Mouse (Mus musculus) adrenal gland (tissue): ENCODE measurements around the gene Wfdc2.

ENCODE experiments used
- intact Hi-C: fragments of 180-260 bp; cut with DNase I; formaldehyde crosslinking; loops from one replicate; pipeline ENCODE4 v1.15.1; 2025
- long read RNA-seq, 2 experiments: library from polyadenylated mRNA; unstranded; transcript quantifications; one replicate each; pipeline ENCODE4 v2.0.0; 2020; ENCODE audit warnings: borderline replicate concordance in 1 of 2; ENCODE audit not compliant: insufficient replicate concordance in 1 of 2

Gene Wfdc2
- long read RNA-seq, experiment 1: 0 reads
- long read RNA-seq, experiment 2: 0 reads

DNA sequence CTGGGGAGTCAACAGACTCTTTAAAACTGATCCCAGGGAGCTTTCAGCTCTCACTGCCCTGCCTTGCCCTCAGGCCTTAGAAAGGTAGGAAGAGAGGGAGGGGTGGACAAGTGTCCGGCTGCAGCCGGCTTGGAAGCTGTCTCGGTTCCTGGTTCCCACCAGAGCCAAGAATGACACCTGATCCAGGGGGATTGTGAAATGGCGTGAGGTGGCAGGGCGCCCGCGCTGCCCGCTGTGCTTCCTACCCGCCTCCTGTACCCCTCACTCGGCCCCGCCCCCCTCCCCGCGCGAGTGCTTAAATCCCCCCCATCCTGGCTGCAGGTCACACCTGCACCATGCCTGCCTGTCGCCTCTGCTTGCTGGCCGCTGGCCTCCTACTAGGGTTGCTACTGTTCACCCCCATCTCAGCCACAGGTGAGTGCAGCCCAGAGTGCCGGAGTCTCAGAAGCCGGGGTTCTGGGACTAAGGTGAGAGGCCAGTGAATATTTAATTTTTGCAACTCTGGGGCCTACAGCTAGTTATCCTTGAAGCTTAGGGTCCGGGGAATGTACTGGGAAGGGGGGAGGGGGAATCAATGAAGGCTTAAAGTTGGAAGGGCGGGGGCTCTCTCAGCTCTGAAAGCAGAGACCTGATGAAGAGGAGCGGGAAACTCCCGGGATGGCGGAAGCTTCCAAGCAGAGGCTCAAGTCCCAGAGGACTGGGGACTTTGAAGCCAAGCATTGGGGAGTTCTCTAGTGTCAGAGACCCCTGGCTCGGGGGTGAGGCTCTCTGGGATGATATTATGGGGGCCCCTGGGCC lies at the start of gene Wfdc2:
Gene Wfdc2, plus strand, starts transcription at position 23 of the 798 bp plus-strand sequence.
- intact Hi-C loops: no loop called here

DNA sequence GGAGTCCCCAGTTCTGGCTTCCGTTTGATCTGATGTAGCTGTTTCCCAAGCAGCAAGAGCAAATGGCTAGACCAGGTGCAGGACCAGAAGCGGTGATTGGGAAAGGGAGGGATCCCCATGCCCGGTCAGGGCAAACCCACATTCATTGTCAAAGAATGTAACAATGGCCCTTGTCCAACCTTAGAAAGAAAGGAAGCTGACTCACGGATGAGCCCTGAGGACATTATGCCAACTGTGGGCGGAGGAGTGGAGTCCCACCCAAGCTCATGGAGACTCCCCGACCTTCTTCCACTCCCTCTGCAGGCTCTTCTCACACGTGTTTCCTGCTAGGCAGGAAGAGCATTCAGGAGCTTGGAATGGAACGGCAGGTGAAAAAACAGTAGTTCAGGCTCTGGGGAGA lies 48.8 kb upstream of the Wfdc2 start:
- intact Hi-C loops: no loop called here

DNA sequence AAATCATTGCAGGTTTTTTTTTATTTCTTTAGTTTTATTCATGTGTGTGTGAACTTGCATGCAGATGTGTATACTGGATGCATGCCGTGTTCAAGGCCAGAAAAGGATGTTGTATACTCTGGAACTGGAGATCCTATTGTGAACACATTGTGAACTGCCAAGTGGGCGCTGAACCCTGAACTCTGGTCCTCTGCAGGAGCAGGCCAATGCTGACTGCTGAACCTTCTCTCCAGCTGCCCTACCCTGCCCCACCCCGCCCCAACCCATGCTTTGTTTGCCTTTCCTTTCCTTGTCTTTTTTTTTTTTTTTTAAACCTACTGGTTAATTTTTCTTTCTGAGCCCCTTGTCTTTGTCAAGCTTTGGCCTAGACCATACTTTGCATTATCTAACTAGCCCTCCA lies 47.3 kb upstream of the Wfdc2 start:
- intact Hi-C loops: loop anchor here (5.0 kb wide), 1 partner anchor 43 kb away; the partner anchor contains the start of gene Trp53tg5

DNA sequence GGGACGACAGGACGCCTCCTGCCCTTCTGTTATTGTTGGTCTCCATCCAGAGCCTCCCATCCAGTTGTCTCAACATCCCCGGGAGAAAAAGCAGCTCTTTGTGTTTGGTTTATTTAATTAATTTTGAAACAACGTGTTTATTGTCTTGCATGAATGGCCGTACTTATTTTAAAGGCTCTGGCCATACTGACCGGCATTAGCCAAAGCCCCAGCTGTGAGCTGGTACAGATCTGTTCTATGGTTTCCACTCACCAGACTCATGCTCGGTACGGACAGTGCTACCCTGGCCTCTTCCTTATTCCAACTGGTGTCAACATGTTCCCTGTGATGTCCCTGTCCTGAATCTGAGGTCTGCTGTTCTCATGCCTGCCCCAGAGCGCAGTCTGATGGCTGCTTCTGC lies 46.3 kb upstream of the Wfdc2 start:
- intact Hi-C loops: loop anchor here (5.0 kb wide), 1 partner anchor 44 kb away; the partner anchor contains the start of gene Trp53tg5

DNA sequence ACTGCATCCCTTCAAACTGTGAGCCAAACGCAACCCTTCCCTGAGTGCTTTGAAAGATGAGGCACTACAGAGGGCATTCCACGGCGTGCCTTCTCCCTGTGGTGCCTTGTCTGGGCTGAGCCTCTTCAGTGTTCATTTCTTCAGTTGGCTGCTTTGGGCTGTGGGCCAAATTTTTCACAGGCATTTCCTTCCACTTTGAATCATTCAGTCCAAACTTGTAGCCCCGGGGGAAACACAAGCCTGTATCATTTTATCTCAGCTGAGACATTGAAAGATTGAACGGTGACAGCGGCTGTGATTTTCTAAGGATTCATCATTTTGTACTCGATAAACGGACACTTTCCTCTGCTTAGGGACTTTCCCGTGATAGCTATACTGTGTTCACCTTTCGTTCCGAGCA lies 45.6 kb upstream of the Wfdc2 start:
- intact Hi-C loops: loop anchor here (5.0 kb wide), 1 partner anchor 44 kb away; the partner anchor contains the start of gene Trp53tg5

DNA sequence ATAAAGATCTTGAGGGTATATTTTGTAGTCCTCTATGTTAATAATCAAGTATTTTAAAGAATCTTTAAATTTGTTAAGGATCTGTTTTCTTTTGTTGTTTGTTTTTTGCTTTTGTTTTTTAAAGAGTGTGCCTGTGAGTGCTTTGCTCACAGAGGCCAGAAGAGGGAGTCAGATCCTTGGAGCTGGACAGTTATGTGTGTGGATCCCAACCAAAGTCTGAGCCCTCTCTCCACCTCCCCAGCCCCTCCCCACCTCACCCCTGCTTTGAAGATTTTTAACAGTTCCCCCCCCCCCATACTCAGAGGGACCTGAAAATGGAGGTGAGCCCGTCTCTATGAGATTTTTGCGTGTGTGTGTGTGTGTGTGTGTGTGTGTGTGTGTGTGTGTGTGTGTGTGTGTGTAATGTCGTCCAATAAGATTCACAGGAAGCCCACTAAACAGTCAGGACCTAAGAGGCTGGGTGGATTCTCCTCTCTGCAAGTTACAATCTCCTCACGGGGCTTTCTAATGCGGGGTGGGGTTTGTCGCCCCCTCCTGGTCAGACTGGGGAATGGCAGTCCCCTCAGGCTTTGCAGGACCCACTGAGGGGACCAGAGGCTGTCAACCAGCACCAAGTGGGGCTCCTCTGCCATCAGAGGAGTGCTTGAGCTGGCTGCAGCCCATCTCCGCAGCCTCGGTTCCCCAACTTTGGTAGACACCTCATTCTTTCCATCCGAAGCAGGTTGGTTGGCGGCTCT lies 44.6 kb upstream of the Wfdc2 start:
- intact Hi-C loops: loop anchor here (5.0 kb wide), 1 partner anchor 45 kb away; the partner anchor contains the start of gene Trp53tg5

DNA sequence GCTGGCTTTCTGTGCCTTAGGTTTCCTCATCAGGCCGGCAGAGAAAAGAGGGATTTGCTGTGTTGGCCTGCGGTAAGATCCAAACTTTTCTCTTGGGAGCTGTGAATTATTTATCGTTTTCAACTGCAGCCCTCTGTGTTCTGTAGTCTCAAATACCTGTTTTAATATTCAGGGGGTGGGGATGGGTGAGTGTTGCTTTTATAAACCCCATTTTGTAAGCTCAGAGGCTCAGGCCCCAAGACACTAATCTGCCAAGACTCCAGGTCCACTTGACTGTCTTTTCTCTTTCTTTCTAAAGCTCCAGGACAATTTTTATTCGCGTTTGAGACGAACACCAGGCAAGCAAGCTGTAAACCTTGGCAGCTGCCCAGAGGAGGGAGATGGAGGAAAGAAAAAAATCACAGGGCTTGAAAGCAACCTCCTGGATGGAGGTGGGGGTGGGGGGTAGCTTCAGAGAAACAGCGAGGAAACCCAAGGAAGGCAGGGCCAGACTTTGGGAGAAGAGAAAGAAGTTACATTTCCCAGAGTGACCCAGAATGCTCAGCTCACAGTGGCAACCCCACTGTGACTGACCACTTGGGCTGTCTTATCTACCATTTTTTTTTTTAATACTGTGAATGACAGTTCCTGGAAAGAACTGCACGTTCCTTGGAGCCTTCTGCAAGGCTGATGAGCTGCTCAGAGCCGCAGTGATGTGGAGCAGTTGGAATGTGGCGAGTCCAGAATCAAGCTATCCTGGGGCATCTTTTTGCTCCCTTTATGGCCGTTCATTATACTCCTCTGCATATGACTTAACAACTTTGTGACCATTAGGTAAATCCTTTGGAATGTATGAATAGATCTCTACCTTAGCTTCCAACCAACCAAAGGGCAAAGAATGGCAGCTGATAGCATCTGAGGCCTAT lies 43.7 kb upstream of the Wfdc2 start:
- intact Hi-C loops: loop anchor here (5.0 kb wide), 1 partner anchor 46 kb away; the partner anchor contains the start of gene Trp53tg5

DNA sequence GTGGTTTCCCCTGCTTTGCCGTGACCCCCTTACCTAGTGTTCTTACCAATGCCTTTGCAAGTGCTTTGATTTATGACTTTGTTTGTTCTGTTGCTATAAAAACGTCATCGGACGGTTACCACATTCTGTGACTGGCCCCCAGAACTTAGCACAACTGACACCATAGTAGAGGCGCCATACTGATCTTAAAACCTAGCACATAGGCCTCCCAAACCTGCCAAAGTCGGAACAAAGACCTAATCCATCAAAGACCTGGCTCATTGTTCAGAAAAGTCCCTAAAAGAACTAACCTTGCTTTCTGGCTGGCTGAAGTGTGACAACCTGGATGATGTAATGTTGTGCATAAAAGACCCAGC lies 43.1 kb upstream of the Wfdc2 start:
- intact Hi-C loops: loop anchor here (5.0 kb wide), 1 partner anchor 47 kb away; the partner anchor contains the start of gene Trp53tg5

DNA sequence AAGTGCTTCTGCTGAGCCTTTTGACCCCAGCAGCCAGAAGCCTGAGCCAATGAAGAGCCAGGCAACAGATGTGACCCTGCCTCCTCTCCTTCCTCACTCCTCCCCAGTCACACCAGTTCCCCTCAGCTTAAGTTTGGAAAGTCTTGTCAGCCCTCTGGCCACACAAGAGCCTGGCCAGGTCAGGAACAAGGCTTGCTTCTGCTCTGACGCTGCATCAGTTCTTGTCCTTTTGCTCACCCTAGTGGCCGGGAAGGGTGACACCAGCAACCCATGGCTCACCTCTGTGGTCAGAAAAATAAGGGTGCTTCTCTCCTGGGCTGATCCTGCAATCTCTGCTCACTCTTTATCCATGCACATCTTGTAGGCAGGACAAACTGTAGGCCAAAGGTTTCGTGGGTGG lies 41.4 kb upstream of the Wfdc2 start:
- intact Hi-C loops: loop anchor here (2.0 kb wide), 1 partner anchor 102 kb away; no protein-coding TSS in a partner anchor

DNA sequence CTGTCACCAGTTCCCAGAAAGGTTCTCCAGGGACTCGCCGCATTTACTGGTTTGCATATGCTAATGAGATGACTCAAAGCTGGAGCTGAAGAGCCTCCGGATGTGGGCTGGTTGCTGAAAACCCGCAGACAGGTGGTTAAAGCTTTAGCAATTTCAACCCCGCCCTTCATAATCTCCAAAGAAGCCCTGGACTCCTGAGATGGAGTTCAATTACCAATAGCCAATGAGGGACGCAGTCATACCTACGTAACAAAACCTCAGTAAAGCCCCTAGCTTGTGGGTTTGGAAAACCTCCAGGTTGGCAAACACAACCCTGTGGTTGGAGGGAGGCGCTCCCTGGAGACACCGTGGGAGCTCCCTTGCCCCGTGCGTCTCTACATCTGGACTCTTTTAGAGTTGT lies 40.4 kb upstream of the Wfdc2 start:
- intact Hi-C loops: loop anchor here (2.0 kb wide), 1 partner anchor 103 kb away; no protein-coding TSS in a partner anchor

DNA sequence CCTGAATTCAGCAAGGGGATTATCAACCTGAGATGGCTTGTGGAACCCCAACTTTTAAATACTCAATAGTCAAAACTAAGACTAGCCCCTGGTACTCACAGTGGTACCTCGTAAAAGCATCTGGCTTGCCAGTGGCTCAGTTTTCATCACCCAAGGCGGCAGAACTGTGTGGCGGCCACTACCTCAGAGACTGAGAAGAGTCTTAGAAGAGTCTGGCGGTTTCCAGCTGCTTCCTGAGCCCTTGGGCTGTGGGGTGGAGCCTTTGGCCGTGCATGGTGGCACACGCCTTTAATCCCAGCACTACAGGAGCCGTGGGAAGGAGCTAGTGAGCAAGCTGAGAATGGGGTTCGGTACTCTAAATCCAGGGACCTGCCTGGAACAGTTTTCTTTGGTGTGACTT lies 39.9 kb upstream of the Wfdc2 start:
- intact Hi-C loops: no loop called here

DNA sequence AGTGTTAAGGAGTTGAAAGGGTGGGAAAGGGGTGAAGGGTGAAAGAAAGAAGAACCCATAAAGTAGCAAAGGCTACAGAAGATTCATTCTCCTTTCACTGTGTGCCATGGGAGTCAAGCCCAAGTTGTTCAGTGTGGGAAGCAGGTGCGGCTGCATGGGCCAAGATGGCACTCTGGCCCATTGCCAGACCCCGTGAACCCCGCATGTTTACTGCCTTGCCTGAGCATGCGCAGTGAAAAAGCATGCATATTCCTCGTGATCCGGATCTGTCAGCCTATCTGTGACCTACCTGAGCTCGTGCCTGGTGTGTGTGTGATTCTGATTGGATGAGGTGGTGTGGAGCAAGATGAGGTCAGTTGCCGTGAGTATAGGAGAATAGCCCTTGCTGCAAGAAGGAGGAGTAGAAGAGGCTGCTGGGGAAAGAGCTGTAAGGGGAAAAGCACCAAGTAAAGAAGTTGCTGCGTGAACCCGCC lies 38.9 kb upstream of the Wfdc2 start:
- intact Hi-C loops: no loop called here

DNA sequence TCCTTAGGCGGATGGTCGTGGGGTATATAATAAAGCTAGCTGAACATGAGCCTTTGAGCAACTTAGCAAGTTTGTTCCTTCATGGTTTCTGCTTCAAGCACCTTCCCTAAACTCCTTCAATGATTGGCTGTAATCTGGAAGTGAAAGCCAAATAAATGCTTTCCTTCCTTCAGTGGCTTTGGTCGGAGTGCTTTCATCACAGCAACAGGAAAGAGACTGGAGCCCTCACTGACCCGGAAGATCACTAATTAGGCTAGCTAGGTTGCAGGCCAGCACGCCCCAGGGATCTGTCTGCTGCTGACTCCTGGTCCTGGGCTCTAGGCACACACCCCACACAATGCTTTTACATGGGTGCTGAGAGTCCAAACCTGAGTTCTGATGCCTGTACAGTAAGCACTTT lies 33.7 kb upstream of the Wfdc2 start:
- intact Hi-C loops: no loop called here

DNA sequence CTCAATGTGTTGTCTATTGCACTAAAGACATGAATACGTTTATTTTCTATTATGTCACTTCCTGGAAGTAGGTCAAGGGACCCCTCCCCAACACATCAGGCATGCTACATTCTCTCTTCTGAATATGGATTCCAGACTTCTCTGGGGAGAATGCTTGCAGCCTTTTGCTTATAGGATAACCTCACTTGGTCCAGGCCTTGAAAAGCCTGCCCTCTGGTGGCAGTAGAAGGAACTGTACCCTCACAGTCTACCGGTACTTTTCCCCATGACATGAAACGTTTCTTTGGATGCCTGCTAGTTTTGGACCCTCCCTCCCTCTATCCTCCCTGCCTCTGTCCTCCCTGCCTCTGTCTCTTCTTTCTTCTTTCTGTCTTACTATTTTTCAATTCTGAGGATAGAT lies 31.0 kb upstream of the Wfdc2 start:
- intact Hi-C loops: no loop called here

DNA sequence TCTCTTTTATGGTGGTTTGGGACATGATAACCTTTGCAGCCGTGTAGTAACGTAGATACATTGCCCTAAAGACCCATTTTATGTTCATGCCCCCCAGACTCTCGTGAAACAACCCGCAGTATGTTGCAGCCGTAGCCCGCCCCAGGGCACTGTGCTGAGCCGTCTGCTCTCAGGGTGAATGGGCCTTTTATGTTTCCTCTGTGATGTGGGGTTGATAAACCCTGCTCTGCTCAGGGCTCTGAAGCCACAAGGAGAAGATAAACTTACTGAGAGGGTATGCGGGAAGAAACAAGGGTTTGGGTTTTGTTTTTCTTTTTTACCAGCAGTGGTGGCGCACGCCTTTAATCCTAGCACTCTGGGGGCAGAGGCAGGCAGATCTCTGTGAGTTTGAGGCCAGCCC lies 27.9 kb upstream of the Wfdc2 start:
- intact Hi-C loops: no loop called here

DNA sequence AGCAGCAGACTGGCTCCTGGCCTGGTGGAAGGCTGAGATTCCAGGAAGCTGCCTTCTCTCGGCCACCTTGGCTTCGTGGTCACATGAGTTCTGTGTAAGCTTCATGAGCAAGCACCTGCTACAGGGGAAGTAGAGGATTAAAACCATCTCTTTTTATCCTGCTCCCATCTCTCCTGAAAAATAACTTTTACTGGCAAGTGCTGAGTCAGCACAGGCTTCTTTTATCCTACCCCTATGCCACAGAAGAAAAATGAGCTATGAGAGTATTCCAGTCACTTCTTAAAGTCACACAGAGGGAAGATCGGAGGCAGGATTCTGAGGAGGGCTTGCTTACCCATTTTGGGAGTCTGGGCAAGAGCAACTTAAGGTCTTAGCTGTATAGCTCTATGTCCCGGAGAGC lies 25.2 kb upstream of the Wfdc2 start:
- intact Hi-C loops: loop anchor here (5.0 kb wide), 1 partner anchor 435 kb away; no protein-coding TSS in a partner anchor

DNA sequence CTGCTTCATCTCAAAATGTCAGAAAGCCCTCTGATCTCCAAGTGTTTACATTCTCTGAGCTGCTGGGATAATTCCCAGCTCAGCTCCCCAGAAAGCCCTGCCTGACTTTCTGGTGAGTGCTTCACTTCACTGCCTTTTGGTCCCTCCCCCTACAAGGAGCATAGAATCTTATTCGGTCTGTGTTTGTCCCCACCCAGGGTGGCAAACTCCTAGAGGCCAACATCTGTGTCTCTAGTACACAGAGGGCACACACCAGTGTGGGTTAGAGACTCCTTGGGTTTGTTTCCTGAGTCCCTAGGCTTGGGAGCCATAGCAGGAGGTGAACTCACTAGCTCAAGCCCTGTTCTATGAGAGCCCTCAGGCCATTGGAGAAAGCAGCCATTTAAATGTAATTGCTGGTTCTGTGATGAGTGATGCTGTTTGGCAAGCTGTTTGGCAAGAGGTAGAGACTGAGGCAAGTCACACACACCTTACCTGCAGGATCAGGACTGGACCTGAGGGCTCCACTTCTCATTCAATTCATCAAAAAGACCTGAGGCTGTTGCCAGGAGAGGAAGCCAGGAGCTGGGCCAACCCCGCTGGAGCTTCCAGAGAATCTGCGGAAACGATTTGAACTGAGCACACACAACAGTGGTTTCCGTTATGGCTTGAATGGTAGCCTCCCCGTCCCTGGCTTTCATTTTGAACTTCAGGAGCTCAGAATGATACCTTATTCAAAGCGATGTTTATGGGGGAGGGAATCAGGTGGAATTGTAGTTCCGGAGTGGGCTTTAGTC lies 21.4 kb upstream of the Wfdc2 start:
- intact Hi-C loops: no loop called here

DNA sequence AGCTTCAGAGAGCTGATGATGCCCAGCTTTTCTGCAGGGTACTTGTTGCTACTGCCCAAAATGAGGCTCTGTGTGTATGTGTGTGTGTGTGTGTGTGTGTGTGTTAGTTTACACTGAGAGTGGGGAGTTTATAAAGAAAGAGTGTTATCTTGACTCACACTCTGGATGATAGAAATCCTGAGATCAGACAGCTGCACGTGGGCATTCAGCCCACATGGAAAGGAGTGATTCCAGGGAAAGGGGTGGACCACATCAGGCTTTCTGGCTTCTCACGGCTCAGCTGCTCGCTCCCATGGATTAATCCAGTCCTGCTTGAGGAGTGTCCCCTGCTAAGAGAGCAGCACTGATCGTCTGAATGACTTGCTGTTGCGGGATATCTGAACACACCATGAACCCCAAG lies 20.1 kb upstream of the Wfdc2 start:
- intact Hi-C loops: no loop called here

DNA sequence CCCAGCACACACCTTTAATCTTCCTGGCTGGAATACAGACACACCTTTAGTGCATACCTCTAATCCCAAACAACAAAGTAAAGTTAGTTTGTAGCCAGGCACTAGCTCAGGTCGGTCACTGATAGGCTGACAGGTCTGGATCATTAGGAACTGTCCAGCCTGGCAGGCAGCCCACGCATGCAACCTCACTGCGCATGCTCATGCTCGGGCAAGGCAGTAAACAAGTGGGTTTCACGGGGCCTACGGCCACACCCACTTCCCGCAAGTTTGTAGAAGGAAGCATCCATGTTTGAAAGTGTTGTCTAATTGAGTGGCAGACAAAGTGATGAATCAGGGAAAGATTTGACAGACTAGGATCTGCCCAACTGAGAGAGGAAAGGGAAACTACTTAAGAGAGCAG lies 19.6 kb upstream of the Wfdc2 start:
- intact Hi-C loops: no loop called here

DNA sequence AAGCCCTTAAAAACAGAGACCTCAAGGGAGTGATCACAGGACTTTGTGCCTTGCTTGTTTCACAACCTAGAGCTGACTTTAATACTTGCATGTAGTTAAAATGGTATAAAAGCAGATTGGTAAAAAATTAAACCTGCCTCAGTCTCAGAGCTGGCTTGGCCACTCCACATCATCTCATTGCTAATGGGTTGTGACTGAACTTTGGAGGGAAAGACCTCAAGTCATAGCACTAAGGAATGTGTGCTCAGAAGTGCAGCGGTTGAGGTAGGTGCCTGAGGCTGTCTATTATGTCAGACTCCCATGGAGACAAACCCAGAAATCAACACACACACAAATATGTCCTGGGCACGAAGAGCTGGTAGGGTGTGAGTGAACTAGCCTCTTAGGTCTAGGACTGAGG lies 18.5 kb upstream of the Wfdc2 start:
- intact Hi-C loops: no loop called here
